Mouse (Mus musculus) cortical plate, adult 2 months (tissue): ENCODE measurements around the gene Fancf.

ENCODE experiments used
- CTCF ChIP-seq: fragments of 200-500 bp; IDR thresholded peaks from 2 replicates; pipeline ENCODE4 v1.5.1; 2011; ENCODE audit warnings: mild to moderate bottlenecking, control low read depth, low read length; ENCODE audit not compliant: insufficient read depth; ENCODE audit errors: extremely low read depth
- POLR2A ChIP-seq: fragments of 200-500 bp; IDR thresholded peaks from 2 replicates; pipeline ENCODE4 v1.6.1; 2011; ENCODE audit warnings: mild to moderate bottlenecking, low read length, control low read depth; ENCODE audit not compliant: insufficient read depth; ENCODE audit errors: extremely low read depth

GRCm38 (mm10) chr7:51821467-51821866 is 40.6 kb downstream of the Fancf start:
- TF ChIP-seq POLR2A (no peak), CTCF (no peak)
